Comparison of ENCODE assay signal across 1 mouse cellular context in the genomic region with DNA sequence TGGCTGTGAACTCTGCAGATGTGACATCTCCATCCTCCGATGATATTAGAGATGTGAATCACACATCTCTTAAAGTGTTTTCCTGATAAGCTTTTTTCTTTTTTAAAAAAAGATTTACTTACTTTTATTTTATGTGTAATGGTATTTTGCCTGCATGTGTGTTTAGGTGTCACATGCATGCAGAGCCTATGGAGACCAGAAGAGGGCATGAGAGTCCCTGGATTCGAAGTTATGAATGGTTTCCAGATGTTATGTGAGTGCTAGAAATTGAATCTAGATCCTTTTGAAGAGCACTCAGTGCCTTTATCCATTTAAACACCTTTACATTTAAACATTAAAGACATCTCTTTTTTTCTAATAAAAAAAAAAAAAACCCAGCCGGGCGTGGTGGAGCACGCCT.
TF ChIP-seq lines count a peak whose summit lies in the region.

No protein-coding gene starts in this region.

TF ChIP-seq in CH12.LX, 34 proteins besides CTCF, POLR2A, EP300 and RAD21:
- TF ChIP-seq GABPA (IDR thresholded peaks at IDR 0.05; ENCODE audit: insufficient replicate concordance, low read depth, low read length) (no peak), MYC (IDR thresholded peaks at IDR 0.05; ENCODE audit: low read depth, low read length) (0 out of 2 replicates have a peak, but pooled peaks have one; percentile 49), ETS1 (conservative IDR thresholded peaks at IDR 0.05; ENCODE audit: low read depth, low read length) (no peak), SMC3 (IDR thresholded peaks at IDR 0.05; ENCODE audit: low read depth, low read length) (peak; percentile 74), ZC3H11A (IDR thresholded peaks at IDR 0.05; ENCODE audit: low read depth, low read length) (peak; percentile 14), ZNF384 (IDR thresholded peaks at IDR 0.05; ENCODE audit: low read depth, low read length) (peak; percentile 33)
